Mouse (Mus musculus) gastrocnemius, postnatal 36 days (tissue): ENCODE results near the gene A930018P22Rik. TPM values are rescaled to one million over a fixed set of nuclear protein-coding genes. Genes with fewer than 3 reads are reported as not detected.
A peak's percentile ranks its signal among the peaks of the same experiment; 100 is the strongest.
"Not testable (repeated sequence)": the region's sequence is repeated elsewhere in the genome, so short reads cannot be mapped to it uniquely, and the experiment has no call there.

Source experiments
- DNase-seq, 2 experiments: peaks; one replicate each; pipeline ENCODE4 v3.0.0; 2022
- intact Hi-C: fragments of 180-260 bp; cut with DNase I; formaldehyde crosslinking; loops from one replicate; pipeline ENCODE4 v1.15.1; 2025
- long read RNA-seq, 2 experiments: library from polyadenylated mRNA; stranded (forward); transcript quantifications; one replicate each; pipeline ENCODE4 v2.0.0; 2021
- total RNA-seq, 2 experiments: library from RNA; stranded (reverse); gene quantifications; 2 replicates each; pipeline ENCODE4 v1.2.3; 2021

Gene A930018P22Rik
- under 1 TPM; 0.43 to 0.54 TPM for total RNA-seq
- long read RNA-seq, experiment 1: 0 reads
- long read RNA-seq, experiment 2, partial matches to known transcripts: 0 of 3 reads
- long read RNA-seq, experiment 2, other reads (novel, unspliced or antisense): 0 of 3 reads

- peak; percentile 88 to 89 for DNase-seq
- intact Hi-C loops: loop anchor here (10.0 kb wide), 2 partner anchors 88 to 372 kb away; partner anchors contain the start of gene Hipk3
These were observed at the start of gene A930018P22Rik for GRCm38 (mm10) chr2:104122505-104123378. Gene A930018P22Rik (plus strand): TSS chr2:104122769.

DNA sequence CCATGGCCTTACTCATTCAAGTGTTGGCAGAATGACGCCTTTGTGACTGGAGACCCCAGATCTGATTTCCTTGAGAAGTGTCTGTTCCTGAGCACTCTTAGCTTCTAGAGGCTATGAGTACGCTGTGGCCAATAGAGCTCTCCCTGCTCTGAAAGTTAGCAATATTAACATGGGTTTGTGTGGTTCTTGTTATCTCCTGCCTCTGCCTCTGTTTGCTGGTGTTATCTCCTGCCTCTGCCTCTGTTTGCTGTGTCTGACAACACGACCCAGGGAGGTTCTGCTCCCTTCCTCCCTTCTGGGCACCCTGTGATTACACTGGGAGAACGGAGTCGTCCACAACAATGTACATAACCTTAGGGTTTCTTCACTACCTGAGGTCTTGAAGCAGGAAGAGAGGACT is 44.3 kb upstream of the A930018P22Rik start:
- DNase-seq, intact Hi-C loops: not testable (repeated sequence)

- intact Hi-C loops, DNase-seq: not testable (repeated sequence)
These were observed 41.0 kb upstream of the A930018P22Rik start for GRCm38 (mm10) chr2:104081436-104082050.

- intact Hi-C loops: no loop called here
- no peak for DNase-seq
These were observed 40.1 kb upstream of the A930018P22Rik start for GRCm38 (mm10) chr2:104082474-104082873.

GRCm38 (mm10) chr2:104084027-104084426 is 38.5 kb upstream of the A930018P22Rik start:
- intact Hi-C loops, DNase-seq: not testable (repeated sequence)

DNA sequence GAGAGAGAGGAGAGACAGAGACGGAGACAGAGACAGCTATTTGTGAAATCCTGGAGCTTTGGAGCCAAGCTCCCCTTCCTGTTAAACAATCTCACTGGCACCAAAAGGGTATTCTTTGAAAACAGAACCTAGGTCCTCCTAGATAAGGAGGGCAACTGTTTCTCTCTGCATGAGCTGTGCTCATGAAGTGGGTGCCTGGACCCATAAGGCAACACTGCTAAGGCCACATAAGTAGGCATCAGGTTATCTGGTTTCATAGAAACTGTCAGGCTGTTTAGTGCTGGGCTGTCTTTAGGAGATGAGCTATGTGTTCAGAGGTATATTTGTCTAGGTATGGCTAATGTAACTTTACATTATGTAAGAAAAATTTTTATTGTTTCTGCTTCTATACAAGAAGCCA is 35.0 kb upstream of the A930018P22Rik start:
- intact Hi-C loops, DNase-seq: not testable (repeated sequence)

- intact Hi-C loops: loop anchor here (2.0 kb wide), 1 partner anchor 25 kb away; the partner anchor contains the start of genes Cd59b and Gm10799
- no peak for DNase-seq
These were observed 29.3 kb upstream of the A930018P22Rik start for GRCm38 (mm10) chr2:104093305-104093704.

- peak; percentile 66 to 72 for DNase-seq
- intact Hi-C loops: no loop called here
These were observed 26.8 kb upstream of the A930018P22Rik start, which contains the start of gene Cd59a for GRCm38 (mm10) chr2:104095741-104096213. Gene Cd59a (plus strand): TSS chr2:104095801.

GRCm38 (mm10) chr2:104096256-104096655 is 26.3 kb upstream of the A930018P22Rik start:
- intact Hi-C loops: no loop called here
- no peak for DNase-seq

DNA sequence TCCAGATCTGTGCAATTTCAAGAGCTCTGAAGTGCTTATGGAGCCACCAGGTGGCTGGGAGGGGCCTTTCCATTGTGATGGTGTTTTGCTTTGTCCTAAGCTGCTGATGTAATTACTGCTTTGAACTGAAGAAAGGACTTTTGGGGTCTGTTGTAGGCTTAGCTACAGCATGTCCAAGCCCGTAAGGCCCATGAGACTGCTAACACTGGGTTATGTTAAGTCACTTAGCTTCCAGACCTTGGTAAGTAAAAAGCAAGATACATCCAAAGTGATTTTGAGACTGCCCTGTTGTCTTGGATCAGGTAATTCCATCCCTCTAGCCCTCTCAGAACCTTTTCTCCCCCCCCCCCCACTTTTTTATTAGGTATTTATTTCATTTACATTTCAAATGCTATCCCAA is 25.8 kb upstream of the A930018P22Rik start:
- intact Hi-C loops, DNase-seq: not testable (repeated sequence)

- intact Hi-C loops, DNase-seq: not testable (repeated sequence)
These were observed 25.2 kb upstream of the A930018P22Rik start for GRCm38 (mm10) chr2:104097396-104097795.

DNA sequence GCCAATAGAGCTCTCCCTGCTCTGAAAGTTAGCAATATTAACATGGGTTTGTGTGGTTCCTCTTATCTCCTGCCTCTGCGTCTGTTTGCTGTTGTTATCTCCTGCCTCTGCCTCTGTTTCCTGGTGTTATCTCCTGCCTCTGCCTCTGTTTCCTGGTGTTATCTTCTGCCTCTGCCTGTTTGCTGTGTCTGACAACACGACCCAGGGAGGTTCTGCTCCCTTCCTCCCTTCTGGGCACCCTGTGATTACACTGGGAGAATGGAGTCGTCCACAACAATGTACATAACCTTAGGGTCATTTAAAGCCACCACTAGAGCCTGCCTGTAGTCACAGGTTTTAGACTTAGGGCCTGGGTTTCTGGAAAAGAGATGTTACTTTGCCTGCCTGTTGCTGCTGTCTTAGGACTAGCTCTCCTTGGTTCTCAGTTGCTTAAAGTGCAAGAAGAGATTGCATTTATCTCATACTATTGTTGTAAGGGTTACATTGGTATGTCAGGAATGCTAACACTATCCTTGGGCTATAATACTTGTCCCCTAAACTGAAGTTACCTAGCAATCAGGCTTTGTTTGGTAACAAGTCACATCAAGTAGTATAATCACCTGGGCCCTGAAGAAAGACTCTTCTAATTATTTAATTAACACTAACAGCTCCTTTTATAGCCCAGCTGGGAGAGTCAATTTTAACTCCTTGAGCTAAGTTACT is 23.9 kb upstream of the A930018P22Rik start:
- intact Hi-C loops: no loop called here
- DNase-seq: no peak

DNA sequence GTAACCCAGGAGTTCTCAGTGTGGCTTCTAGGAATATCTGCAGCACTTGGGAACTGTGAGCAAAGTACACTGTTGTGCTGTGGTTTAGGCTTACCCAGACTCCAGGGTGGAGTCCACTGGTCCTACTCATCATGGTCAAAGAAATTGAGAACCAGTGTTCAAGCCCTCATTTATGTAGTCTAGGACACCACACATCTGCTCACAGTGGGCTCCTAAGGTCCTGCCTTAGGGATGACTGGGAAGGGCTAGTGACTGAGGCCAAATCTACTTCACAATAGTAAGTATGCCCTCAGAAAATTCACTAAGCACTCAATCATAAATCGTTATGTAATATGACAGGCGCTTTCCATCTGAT is 23.4 kb upstream of the A930018P22Rik start:
- no peak for DNase-seq
- intact Hi-C loops: no loop called here

DNA sequence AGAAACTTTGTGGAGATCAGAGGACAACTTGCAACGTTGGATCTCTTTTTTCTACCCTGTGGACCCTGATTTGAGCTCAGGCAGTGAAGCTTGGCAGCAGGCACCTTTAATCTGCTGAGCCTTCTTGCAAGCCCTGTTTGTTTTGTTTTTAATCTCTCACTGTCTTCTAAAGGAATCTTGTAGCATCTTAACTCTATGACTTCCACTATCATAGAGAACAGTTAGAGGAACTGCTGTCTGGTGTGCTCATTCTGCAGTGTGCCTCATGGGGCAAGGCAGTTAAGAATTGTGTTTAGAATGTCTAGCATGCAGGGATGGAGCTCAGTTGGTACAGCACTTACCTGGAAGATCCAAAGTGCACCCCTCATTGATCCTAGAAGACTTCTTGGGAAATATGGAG is 22.6 kb upstream of the A930018P22Rik start:
- no peak for DNase-seq
- intact Hi-C loops: no loop called here

GRCm38 (mm10) chr2:104104800-104105199 is 17.8 kb upstream of the A930018P22Rik start:
- no peak for DNase-seq
- intact Hi-C loops: no loop called here

GRCm38 (mm10) chr2:104109021-104109420 is 13.5 kb upstream of the A930018P22Rik start:
- intact Hi-C loops, DNase-seq: not testable (repeated sequence)

DNA sequence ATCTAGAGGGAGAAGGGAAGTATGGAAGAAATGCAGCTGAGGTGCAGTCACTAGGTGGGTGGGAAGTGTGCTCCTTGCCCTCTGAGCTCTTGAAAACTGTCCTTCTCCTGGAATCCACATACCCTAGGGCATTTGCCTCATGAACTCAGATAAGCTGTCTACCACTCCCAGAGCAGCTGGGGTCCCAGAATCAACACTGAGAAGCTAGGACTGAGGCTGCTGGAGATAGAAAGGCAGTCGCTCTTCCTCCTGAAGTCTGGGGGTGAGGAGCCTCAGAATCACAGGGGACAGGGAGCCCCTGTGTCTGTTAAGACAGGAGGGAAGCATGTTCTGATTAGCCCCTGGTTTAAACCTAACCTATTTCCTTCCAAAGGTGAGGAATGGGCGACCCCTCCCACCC is 13.0 kb upstream of the A930018P22Rik start:
- intact Hi-C loops: no loop called here
- DNase-seq: no peak

DNA sequence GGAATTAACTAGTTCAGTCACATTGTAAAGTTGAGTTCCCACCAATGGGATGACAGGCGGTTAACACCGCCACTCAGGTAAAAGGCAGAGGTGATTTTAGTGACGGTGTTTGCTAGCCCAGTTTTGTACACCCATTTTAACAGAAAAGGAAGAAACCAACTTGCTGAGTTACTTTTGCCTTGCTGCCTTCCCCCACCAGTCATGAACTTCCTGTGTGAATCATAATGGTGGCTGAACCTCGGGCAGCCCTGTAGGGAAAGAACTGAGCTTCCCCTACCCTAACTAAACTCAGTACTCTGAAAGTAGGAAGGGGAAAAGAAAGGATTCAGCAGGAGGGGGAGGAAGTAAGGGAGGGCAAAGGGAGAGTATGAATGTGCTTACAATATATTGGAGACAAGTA is 12.5 kb upstream of the A930018P22Rik start:
- intact Hi-C loops: no loop called here
- no peak for DNase-seq

GRCm38 (mm10) chr2:104111170-104111797 is 11.3 kb upstream of the A930018P22Rik start:
- DNase-seq, intact Hi-C loops: not testable (repeated sequence)

GRCm38 (mm10) chr2:104113563-104113962 is 9.0 kb upstream of the A930018P22Rik start:
- DNase-seq, intact Hi-C loops: not testable (repeated sequence)
